ENCODE assay signal across 30 mouse cellular contexts in genomic region chr12:43223768-43224435, GRCm38 (mm10).
A peak's percentile ranks its signal among the peaks of the same experiment; 100 is the strongest.
DNase-seq lines count a peak whose midpoint lies in the region; ATAC-seq and TF ChIP-seq lines count a peak whose summit lies in the region.
"Had no signal": no experiment of that assay in that cellular context is flagged by ENCODE, and none has a peak within 500 bp of the region (broad histone marks: within the 10 kb centered on the region; RNA-seq: fewer than 3 reads in every experiment).

No protein-coding gene starts in this region.

- no peaks in the 10 kb centered on the region for H3K27me3 ChIP-seq in forebrain, embryonic 16.5 days (replicated peaks; ENCODE audit: control insufficient read depth, insufficient read depth, low read length)
- no peaks in the 10 kb centered on the region for H3K27me3 ChIP-seq in forebrain, embryonic 10.5 days (ENCODE audit: poor library complexity, severe bottlenecking)
- no peaks in the 10 kb centered on the region for H3K27me3 ChIP-seq in neural tube, embryonic 14.5 days (ENCODE audit: control insufficient read depth, insufficient read depth, low read length)
- H3K27me3 ChIP-seq: CH12.LX; embryonic facial prominence, embryonic 13.5 days; heart, embryonic 15.5 days; hindbrain, embryonic 12.5 days; limb, embryonic 13.5 days; lung, embryonic 15.5 days; midbrain, embryonic 12.5 days; stomach, embryonic 15.5 days had no signal

- no peaks in the 10 kb centered on the region for H3K36me3 ChIP-seq in forebrain, embryonic 16.5 days (ENCODE audit: control insufficient read depth, insufficient read depth)
- no peaks in the 10 kb centered on the region for H3K36me3 ChIP-seq in forebrain, embryonic 10.5 days (replicated peaks)
- no peaks in the 10 kb centered on the region for H3K36me3 ChIP-seq in neural tube, embryonic 14.5 days (ENCODE audit: control insufficient read depth, insufficient read depth, low read length)
- H3K36me3 ChIP-seq: embryonic facial prominence, embryonic 13.5 days; heart, embryonic 10.5 days; heart, embryonic 15.5 days; hindbrain, embryonic 12.5 days; limb, embryonic 13.5 days; lung, embryonic 15.5 days; midbrain, embryonic 12.5 days; stomach, embryonic 15.5 days had no signal

- H3K9ac ChIP-seq in forebrain, embryonic 16.5 days (replicated peaks; ENCODE audit: low read depth, low read length) = no peak overlapping the region
- H3K9ac ChIP-seq in neural tube, embryonic 14.5 days (replicated peaks; ENCODE audit: low read depth, low read length) = no peak overlapping the region
- H3K9ac ChIP-seq: embryonic facial prominence, embryonic 13.5 days; heart, embryonic 15.5 days; hindbrain, embryonic 12.5 days; limb, embryonic 13.5 days; lung, embryonic 15.5 days; midbrain, embryonic 12.5 days; stomach, embryonic 15.5 days had no signal

- TF ChIP-seq POLR2A in brain, embryonic 14.5 days (IDR thresholded peaks at IDR 0.05; ENCODE audit: borderline replicate concordance, extremely low read depth, insufficient read depth, insufficient read length, poor library complexity, severe bottlenecking) = no peak

- H3K4me3 ChIP-seq in forebrain, embryonic 16.5 days (replicated peaks; ENCODE audit: low read length) = no peak overlapping the region
- H3K4me3 ChIP-seq in forebrain, embryonic 10.5 days = no peak overlapping the region
- no peak overlapping the region for H3K4me3 ChIP-seq in neural tube, embryonic 14.5 days (ENCODE audit: low read depth, low read length)
- H3K4me3 ChIP-seq: embryonic facial prominence, embryonic 13.5 days; heart, embryonic 10.5 days; heart, embryonic 15.5 days; hindbrain, embryonic 12.5 days; left cerebral cortex, adult 2 months; limb, embryonic 13.5 days; lung, embryonic 15.5 days; midbrain, embryonic 12.5 days; stomach, embryonic 15.5 days had no signal

- TF ChIP-seq CTCF in brain, embryonic 14.5 days (IDR thresholded peaks at IDR 0.05; ENCODE audit: borderline replicate concordance, extremely low read depth, insufficient read depth, insufficient read length) = no peak

- no peak overlapping the region for H3K27ac ChIP-seq in forebrain, embryonic 16.5 days (ENCODE audit: low read length)
- no peak overlapping the region for H3K27ac ChIP-seq in forebrain, embryonic 10.5 days
- no peak overlapping the region for H3K27ac ChIP-seq in neural tube, embryonic 14.5 days (ENCODE audit: low read depth, low read length)
- H3K27ac ChIP-seq: embryonic facial prominence, embryonic 13.5 days; heart, embryonic 10.5 days; heart, embryonic 15.5 days; hindbrain, embryonic 12.5 days; left cerebral cortex, adult 2 months; limb, embryonic 13.5 days; lung, embryonic 15.5 days; midbrain, embryonic 12.5 days; stomach, embryonic 15.5 days had no signal

- H3K9me3 ChIP-seq in forebrain, embryonic 16.5 days (ENCODE audit: control insufficient read depth, low read length) = no peaks in the 10 kb centered on the region
- H3K9me3 ChIP-seq in forebrain, embryonic 10.5 days = no peaks in the 10 kb centered on the region
- H3K9me3 ChIP-seq in neural tube, embryonic 14.5 days (ENCODE audit: control insufficient read depth, low read length) = no peaks in the 10 kb centered on the region
- H3K9me3 ChIP-seq: embryonic facial prominence, embryonic 13.5 days; heart, embryonic 10.5 days; heart, embryonic 15.5 days; hindbrain, embryonic 12.5 days; limb, embryonic 13.5 days; lung, embryonic 15.5 days; midbrain, embryonic 12.5 days; stomach, embryonic 15.5 days had no signal

- no peak overlapping the region for H3K4me2 ChIP-seq in forebrain, embryonic 16.5 days (ENCODE audit: low read length)
- H3K4me2 ChIP-seq in neural tube, embryonic 14.5 days (ENCODE audit: low read depth, low read length) = peak overlapping the region; percentile 25; the same call in 1 of the 2 replicates
- H3K4me2 ChIP-seq: embryonic facial prominence, embryonic 13.5 days; heart, embryonic 15.5 days; hindbrain, embryonic 12.5 days; limb, embryonic 13.5 days; liver, embryonic 11.5 days; lung, embryonic 15.5 days; midbrain, embryonic 12.5 days; stomach, embryonic 15.5 days had no signal

- ATAC-seq in forebrain, embryonic 16.5 days = peak; percentile 52; the same call in 1 of the 2 replicates
- peak; percentile 85 for ATAC-seq in neural tube, embryonic 14.5 days (ENCODE audit: low read depth)
- ATAC-seq: activated CD4-positive, CD25-positive, alpha-beta regulatory T cell, adult 4 months; intestine, postnatal 0 days had no signal

- H3K4me1 ChIP-seq in forebrain, embryonic 16.5 days (replicated peaks; ENCODE audit: control insufficient read depth, insufficient read depth, low read length) = peaks cover 3% of the 10 kb centered on the region
- H3K4me1 ChIP-seq in forebrain, embryonic 10.5 days = no peaks in the 10 kb centered on the region
- H3K4me1 ChIP-seq in neural tube, embryonic 14.5 days (ENCODE audit: control insufficient read depth, insufficient read depth, low read length) = no peaks in the 10 kb centered on the region
- H3K4me1 ChIP-seq: embryonic facial prominence, embryonic 13.5 days; heart, embryonic 10.5 days; heart, embryonic 15.5 days; hindbrain, embryonic 12.5 days; limb, embryonic 13.5 days; lung, embryonic 15.5 days; midbrain, embryonic 12.5 days; stomach, embryonic 15.5 days had no signal

- WGBS in forebrain, embryonic 16.5 days = 39% methylated on average over 8 of the region's 8 CpGs
- 88% methylated on average over 8 of the region's 8 CpGs for WGBS in forebrain, embryonic 10.5 days
- WGBS in neural tube, embryonic 14.5 days = 13% methylated on average over 8 of the region's 8 CpGs

- peak; percentile 13 for DNase-seq in embryo, embryonic 10.5 days (ENCODE audit: low spot score)
- DNase-seq in embryo, embryonic 9.5 days (ENCODE audit: extremely low spot score) = no peak
- no peak for DNase-seq in forebrain, embryonic 10.5 days (ENCODE audit: extremely low spot score, low spot score)
- DNase-seq in brain, embryonic 14.5 days (ENCODE audit: low read depth) = peak; percentile 29
- DNase-seq in layer of hippocampus, postnatal 36 days = no peak
- DNase-seq: adrenal gland, adult 2 months; adrenal gland, postnatal 36 days; cerebellum, adult 2 months; cerebellum, postnatal 14 days; gastrocnemius, postnatal 14 days; heart, adult 11 months; kidney, adult 9 months; kidney, postnatal 14 days; retina, postnatal 1 day; right cerebral cortex, postnatal 14 days had no signal

Comparison
In these comparisons a context has a peak if more than half of its experiments do, and no peak if none do; other contexts are left out.
1. DNase-seq: peak in embryo, embryonic 10.5 days (single experiment) and brain, embryonic 14.5 days (single experiment); none in embryo, embryonic 9.5 days (single experiment), forebrain, embryonic 10.5 days (single experiment) and layer of hippocampus, postnatal 36 days (0 of 2).